Mouse (Mus musculus): ENCODE measurements at regions not wholly inside any gene's neighbourhood (a gene's known extent, or its start where the extent isn't known, plus 50 kb on each side); places are given as distances from the start of the nearest gene placed in this dataset.

DNA sequence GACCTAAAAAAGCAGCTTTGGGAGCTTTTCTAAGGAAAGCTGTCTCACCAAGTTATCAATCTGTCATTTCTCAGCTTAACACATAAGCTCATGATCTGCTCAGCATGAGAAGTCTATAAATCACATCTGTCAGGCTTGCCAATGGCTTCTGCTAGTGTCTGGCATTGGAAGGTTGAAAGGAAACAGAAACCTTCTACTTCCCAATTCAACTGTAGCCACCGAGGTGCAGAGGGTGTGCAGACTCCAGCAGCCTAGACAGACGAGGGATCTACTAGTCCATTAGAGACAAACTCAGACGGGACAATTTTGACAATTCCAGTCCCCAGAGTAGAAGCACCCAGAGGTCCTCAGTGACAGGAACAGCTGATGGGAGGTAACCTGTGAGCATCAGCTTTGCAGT, 103.0 kb downstream of the Nab1 start:
- DNase-seq (ENCODE audit: low read depth, low spot score), result no peak

DNA sequence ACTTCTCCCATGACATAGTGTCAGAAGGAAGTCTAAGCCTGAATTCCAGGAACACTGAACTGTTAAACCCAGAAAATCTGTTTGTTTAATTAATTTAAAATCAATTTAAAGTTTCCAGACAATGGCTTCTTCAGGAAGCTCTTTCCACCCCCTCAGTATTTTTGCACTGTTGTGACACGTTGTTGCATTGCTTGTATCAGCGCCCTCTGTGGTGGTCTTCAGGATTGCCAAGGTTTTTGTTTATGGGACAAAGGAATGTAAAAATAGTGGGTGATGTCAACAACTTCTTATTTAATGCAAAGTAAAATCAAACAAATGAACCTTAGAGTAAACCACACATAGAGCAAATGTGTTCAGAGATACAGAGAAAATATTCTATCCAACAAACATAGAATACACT, 107.5 kb downstream of the Nab1 start:
- DNase-seq (ENCODE audit: low read depth, low spot score), result no peak

DNA sequence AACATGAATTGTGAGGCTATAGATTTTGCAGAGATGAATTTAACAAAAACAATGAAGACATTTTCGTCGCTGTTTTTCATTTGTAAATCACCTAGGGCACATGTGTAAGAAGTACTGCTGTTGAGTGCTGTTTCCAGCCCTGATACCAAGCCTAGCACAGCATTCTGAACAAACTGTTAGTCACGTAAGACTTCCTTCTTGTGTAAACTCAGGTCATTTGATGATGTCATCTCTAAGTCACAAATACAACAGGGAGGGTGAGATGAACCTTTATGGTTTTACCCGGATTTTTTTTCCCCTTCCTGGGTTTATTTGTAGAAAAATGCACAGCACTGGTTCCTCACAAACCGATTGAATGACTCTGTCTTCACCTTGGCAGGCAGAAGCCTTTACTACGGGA, 111.6 kb downstream of the Nab1 start:
- DNase-seq (ENCODE audit: low read depth, low spot score), result no peak

DNA sequence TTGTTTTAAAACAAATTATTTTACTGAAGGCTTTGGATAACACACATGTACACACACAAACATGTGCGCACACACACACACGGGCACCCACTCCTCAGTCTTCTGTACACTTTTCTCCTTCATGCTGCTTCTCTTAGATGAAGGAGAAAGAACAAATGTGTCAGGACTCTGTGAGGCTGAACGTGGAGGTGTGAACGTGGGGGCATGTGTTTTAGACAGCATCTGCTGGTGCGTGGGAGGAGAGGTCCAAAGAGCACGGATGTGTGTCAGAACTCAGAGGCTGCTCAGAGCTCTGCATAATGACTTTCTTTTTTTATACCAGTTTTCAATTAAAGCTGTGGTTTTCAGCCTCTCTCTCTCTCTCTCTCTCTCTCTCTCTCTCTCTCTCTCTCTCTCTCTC, 112.4 kb downstream of the Nab1 start:
- DNase-seq (ENCODE audit: low read depth, low spot score), result no peak

DNA sequence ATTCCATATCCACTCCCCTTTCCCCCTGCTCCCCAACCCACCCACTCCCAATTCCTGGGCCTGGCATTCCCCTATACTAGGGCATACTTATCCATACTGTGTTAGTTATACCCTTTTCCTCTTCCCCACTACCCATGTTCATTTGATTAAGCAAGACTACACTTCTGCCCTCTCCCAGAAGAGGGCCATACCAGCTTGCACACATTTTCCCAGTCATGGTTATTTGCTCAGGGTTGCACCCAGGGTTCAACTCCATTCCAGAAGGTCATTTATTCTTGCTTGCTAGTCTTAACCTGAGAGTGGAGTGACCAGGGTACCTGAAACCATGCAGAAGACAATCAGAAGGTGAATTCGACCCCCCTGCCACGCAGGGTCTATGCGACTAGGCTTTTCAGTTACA, 113.4 kb downstream of the Nab1 start:
- DNase-seq (ENCODE audit: low read depth, low spot score), result no peak

DNA sequence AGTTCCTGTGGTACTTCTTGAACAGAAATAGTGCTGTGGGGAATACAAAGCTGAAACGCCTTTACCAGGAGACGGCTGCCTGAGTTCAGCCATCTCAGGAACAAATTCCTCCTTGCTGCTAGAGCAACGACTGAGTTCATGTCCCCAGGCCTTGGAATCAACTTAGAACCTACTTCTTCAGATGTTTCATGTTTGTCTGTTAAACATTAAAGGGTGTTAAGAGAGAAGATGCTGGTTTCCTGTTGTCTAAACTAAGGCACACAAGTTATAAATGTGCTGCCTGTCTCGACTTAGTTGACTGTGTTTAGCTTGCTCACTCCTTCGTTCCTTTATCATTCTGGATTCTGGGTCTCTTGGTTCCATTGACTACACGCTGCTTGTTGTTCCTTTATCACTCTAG, 125.2 kb downstream of the Nab1 start:
- no peak for DNase-seq (ENCODE audit: low read depth, low spot score)

DNA sequence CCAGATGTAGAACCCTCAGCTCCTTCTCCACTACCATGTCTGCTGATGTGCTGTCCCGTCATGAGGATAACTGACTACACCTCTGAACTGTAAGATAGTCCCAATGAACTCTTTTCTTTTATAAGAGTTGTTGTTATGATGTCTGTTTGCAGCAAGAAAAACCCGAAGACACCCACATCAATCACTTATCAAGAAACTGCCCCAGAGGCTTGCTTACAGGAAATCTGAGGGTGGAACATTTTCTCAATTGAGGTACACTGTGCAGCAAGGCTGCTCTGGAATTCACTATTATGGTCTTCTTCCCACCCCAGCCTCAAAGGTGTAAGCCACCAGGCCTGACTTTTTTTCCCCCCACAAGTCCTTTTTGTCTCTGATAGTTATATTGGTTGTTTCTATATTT, 125.8 kb downstream of the Nab1 start:
- DNase-seq (ENCODE audit: low read depth, low spot score), result no peak

DNA sequence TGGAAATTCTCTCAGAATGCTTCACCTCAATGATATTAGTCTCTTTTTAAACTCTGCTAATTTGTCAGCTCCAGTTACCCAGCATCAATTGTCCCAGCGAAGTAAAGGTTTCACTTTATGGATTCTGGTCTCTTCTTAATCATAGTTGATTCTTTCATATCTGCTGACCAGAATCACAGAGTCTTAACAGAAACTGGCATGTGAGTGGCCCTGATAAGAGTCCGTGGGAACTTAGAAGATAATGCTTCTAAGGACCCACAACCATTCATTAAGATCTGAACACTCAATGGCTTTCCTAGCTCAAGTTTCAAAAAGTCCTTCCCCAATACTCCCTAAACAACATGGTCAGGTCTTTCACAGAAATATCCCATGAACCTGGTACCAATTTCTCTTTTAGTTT, 126.7 kb downstream of the Nab1 start:
- no peak for DNase-seq (ENCODE audit: low read depth, low spot score)

DNA sequence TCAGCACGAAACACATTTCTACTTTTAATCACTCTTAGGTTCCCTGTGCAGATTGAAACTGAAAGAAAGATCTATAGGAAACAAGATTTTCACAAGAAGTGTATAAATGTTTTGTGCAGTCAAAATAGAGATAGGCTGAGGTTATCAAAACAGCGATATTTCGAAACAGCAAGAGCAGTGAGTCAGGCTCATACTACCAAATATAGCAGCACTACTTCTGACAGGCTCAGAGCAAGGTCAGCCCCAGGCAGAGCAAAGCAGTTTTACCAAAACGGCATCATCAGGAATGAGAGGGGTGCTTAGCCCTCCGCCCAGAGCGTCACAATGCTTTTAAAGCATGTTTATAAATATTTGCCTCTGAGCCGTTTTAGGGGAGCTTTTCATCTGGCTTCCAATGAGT, 133.4 kb upstream of the Gls start:
- no peak for DNase-seq (ENCODE audit: low read depth, low spot score)

DNA sequence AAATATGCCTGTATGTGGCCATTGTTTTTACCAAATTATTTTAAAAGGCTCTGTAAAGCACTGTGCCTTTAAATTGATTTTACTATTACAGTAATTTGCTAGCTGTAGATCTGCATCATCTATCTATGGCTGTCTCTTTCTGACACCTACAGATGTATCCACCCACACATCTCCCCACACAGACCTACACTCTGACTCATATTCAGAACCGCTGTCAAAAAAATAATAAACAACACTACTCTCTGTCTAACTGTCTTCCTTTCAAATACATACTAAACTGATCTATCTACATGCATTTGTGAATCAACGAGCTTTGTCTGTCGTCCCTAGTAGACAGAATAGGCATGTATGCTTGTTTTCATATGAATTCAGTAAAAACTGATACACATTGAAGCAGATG, 130.6 kb upstream of the Gls start:
- no peak for DNase-seq (ENCODE audit: low read depth, low spot score)

DNA sequence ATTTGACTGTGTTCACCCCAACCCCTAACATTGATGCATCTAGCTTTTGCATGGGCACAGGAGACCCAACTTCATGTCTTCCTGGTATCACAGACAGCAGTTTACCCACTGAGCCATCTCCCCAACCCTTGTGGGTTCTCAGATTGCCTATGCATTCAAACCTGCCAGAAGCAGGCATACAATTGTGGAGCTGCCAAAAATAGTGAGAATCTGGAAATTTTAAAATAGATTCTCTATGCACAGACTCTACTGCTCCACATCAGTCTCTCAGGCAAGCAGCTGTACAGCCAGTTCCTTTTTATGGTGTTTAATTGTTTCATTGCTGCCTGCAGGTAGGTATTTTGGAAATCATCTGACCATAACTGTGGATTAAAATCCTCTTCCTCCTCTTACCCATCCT, 129.9 kb upstream of the Gls start:
- DNase-seq (ENCODE audit: low read depth, low spot score), result no peak

DNA sequence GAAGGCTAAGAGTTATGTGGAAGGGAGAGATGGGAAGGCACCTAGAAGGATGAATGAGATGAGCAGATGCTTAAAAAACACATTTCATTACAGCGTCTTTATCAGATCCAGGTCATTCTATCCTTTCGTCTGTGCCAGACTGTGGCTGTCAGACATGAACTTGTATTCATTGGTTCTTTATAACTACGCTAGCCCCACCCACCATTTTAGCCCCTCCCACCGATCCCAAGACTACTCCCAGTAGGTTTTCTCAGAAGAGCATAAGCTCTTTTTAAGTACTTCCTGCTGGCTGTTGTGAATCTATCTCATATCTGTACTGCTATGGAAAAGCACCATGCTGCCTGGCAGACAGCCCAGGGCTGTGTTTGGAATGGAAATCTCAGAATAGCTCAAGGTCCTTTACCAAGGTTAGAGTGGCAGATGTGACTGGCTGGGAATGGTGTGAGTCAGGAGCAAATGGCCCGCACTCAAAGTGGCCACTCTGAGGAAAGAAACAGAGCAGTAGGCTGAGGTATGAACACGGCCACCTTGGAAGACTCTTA, 121.1 kb upstream of the Gls start:
- DNase-seq (ENCODE audit: low read depth, low spot score), result no peak

DNA sequence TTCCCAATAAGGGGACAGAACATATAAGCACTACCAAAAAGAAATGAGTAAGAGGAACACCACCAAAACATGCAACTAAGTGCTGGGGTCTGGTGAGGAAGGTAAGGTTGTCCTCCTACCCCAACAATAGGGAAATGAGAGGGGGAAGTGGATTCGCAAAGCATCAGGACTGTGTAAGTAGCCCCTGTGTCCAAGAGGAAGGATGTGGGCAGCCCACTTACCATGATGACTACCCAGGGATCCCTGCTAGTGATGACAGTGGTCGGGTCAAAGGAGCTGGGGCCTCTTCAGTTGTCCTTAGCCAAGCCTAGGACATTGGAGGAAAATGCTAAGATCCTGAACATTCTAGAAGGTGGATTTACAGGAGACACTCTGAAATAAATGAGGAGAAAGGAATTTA, 109.1 kb upstream of the Gls start:
- DNase-seq (ENCODE audit: low read depth, low spot score), result no peak

DNA sequence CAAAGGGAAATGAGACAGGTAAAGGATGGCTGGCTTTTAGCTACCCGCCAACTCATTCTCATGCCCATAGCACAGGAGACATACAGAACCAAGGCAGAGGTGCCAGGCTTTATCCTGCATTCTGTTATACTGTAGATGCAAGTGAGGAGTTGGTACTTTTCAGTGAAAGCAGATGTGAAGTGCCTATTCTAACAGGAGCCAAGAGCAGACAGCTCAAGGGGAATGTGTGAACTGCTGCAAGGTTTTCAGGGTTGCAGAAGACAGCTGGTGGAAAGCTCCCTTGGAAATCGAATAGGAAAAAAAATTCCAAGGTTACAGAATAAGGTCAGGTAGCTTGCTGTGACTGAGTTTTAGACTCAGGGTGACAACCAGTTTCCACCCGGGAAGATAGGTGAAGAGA, 105.7 kb upstream of the Gls start:
- DNase-seq (ENCODE audit: low read depth, low spot score), result no peak

DNA sequence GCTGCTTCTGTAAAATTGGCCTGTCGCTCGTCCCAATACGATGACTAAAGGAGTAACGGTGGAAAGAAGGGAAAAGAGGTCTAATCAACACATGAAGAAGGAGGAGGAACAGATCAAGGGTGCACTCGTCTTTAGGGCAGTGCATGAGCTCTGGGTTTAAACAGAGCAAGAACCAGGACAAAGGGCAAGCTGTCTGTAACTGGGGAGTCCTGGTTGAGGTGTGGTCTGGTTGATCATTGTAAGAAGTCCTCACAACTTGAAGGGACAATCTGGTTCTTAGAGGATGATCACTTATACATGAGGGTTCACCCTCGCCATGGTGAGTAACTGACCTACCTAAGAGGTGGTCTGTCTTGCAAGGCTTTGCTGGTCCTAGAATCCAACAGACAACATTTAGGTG, 105.2 kb upstream of the Gls start:
- DNase-seq (ENCODE audit: low read depth, low spot score), result no peak

DNA sequence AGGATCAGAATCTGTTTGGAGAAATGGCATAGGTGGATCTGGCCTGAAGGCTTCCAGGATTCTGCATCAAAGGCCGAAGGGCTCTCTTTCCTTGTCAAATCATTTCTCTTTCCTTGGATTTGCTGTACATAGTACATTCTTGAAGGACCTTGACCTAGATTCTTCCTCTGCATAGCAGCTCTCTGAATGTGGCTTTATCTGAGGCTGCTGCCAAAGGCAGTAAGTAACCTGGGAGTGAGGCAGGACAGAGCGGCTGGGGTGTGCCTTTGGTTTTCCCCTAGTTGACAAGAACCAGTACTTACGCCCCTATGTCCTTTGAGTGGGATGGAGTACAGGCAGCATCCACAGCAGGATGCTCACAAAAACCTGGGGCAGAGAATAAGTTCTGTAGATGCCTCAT, 103.7 kb upstream of the Gls start:
- DNase-seq (ENCODE audit: low read depth, low spot score), result no peak

DNA sequence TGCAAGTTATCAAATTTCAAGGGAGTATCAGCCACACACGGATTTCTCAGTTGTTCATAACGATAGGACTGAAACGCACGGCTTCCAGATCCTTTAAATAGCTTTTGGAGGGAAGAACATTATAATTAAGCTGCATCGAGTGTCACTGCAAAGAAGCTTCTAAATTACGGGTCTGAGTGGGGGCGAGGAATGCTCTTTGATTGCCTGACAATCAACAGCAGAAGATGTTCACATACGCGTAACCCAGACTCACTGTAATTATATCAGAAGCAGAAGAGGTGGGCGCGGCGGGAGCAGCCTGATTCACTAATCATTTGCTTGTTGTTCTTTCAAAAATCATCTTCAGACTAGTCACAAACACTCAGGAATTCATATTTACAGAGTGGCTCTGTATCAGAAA, 99.0 kb upstream of the Gls start:
- no peak for DNase-seq (ENCODE audit: low read depth, low spot score)

DNA sequence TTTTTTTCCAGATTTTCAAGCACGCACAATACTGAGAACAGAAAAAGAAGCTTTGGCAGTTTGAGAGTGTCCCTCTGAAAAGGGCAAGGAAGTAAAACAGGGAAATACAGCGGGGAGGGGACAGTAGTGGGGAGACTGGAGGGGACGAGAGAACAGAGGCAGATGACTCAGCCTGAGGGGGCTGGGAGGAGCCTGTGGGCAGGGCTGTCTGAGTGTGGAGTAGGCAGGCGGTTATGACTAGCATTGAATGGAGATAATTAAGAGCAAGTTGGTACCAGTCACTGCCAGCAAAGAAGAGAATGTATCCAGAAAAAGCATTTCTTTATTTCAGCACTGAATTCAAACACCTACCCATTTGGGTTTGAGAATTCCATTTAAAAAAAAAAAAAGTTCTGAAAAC, 98.4 kb upstream of the Gls start:
- no peak for DNase-seq (ENCODE audit: low read depth, low spot score)

DNA sequence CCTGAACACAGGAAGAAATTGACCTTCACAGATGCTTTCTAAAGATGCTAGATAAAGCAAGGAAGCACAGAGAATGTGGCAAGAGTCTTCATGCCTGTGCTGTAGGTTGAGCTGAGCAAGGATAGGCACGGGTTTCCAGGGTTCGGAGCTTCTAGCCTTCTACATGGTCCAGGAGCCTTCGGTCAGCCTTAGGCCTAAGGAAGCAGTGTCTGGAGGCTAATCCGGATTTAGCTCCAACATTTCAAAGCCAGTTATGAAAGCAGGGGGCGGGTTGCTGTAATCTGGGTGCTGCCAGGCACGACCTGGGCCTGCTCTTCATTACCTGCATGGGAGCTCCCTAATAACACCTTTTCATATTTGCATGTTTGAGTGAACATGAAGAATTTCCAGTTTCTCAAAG, 97.5 kb upstream of the Gls start:
- DNase-seq (ENCODE audit: low read depth, low spot score), result no peak

DNA sequence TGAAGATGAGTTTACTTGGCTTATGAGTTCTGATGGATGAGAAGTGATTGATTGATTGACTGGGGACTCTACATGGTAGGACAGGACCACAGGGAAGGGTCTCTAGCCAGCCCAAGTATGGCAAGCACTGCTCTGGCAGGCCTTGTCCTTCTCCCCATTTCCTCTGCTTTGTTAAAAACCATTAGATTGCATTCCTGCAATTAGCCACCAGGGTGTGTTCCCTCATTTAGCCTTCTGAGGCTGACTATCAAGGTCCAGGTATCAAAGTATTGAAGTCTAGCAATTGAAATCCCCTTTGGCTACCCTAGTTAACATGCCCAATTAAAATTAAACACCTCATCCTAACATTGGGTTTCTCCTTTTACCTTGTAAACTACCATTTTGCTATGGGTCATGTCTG, 95.5 kb upstream of the Gls start:
- DNase-seq (ENCODE audit: low read depth, low spot score), result no peak

DNA sequence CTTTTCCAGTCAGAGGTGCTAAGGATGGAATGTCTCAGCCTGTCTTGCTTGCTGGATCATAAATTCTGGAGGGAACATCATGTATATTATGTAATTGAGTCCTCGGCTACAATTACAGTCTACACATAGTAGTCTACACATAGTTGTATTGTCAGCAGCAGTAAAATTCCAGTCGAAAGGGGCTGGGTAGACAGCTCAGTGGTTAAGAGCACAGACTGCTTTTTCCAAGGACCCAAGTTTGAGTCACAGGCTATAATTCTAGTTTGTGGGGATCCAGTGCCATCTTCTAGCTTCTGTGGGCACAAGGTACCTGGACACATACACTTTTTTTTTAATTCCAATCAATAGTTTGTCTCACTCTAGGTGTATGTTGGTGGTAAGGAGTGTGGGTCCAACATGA, 91.3 kb upstream of the Gls start:
- DNase-seq (ENCODE audit: low read depth, low spot score), result no peak

DNA sequence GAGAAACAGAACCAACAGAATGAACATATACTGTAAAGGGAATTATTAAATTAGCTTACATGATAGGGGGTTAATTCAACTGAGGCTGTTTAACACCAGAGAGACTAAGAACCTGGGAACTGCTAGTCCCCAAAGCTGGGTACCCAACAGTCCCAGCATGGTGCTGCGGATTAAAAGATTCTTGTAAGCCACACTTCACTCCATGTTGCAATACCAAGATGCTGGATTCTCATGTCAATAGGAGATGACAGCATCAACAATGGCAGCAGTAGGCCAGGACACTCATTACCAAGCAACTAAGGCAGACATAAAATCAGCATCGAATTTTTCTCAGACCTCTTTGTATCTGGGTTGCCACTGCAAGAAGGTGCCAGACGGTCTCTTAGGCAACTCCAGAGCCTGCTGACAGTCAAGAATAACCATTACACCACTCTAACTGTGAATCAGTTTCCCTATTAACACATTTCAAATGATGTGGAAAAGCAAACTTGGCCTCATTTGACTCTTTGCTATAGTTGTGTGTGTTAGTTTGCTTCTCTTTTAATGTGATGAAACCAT, 79.1 kb upstream of the Gls start:
- DNase-seq (ENCODE audit: low read depth, low spot score), result no peak

DNA sequence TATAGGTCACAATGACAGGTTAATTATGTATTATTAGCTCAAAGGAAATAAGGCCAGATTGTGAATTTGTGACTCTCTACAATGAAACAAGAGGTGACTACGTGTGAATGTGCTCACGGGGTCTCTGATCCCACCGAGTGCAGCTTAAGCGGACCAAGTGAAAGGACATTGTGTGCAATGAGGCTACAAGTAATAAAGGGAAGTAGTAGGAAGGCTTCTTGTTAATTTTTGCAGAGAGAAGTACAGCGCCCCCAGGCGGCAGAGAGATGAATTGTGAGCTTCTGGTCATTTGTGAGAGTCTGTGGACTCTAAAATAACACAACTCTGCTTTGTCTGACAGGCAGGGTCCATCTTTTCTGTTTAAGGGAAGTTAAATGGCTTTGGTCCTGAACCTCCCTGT, 73.9 kb upstream of the Gls start:
- peak; percentile 75 for DNase-seq (ENCODE audit: low read depth, low spot score)
